Mouse (Mus musculus): ENCODE results near the gene Rab33b. TPM values are rescaled to one million over a fixed set of nuclear protein-coding genes. Genes with fewer than 3 reads are reported as not detected.

Gene Rab33b
- polyA plus RNA-seq, 1 experiment from 2014 or later: 4.7 TPM

GRCm38 (mm10) chr3:51511983-51512382 lies 28.3 kb downstream of the Rab33b start:
- Histone ChIP-seq H3K4me2 (no peak overlapping the region), H3K9ac (no peak overlapping the region), H3K4me1 (replicated peaks) (peaks cover 10% of the 10 kb centered on the region), H3K9me3 (replicated peaks) (no peaks in the 10 kb centered on the region), H3K27me3 (no peaks in the 10 kb centered on the region), H3K4me3 (replicated peaks) (no peak overlapping the region), H3K36me3 (replicated peaks) (no peaks in the 10 kb centered on the region), H3K27ac (replicated peaks) (no peak overlapping the region)
- ATAC-seq (ENCODE audit: insufficient read depth): no peak
- WGBS (ENCODE audit: insufficient replicate concordance): 78% methylated on average over 5 of the region's 5 CpGs

DNA sequence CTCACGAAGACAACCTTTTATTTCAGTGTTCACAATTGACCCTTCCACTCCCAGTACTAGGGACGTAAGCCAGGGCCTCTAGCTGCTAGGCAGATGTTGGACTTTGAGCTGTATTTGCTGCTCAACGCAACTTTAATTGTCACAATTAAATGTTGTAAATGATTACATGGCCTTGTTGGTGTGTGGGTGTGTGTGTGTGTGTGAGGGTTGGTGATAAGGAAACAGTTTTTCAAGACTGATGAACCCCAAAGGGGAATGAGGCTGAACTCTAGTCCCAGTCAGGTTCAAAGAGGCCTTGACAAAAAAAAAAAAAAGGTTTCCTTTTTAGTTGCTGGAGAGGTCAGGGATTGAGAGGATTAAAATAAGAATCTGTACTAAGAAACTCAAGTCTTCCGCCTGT lies 33.7 kb downstream of the Rab33b start:
- Histone ChIP-seq H3K9me3 (replicated peaks) (no peaks in the 10 kb centered on the region), H3K27me3 (no peaks in the 10 kb centered on the region), H3K36me3 (replicated peaks) (0 out of 2 replicates have a peak, but pooled peaks cover 3% of the 10 kb centered on the region), H3K4me1 (replicated peaks) (peaks cover 30% of the 10 kb centered on the region), H3K9ac (no peak overlapping the region), H3K4me3 (replicated peaks) (no peak overlapping the region), H3K4me2 (peak overlapping the region; percentile 58; the same call in 1 of the 2 replicates), H3K27ac (replicated peaks) (peak overlapping the region; percentile 72)
- 36% methylated on average over 4 of the region's 4 CpGs for WGBS (ENCODE audit: insufficient replicate concordance)
- ATAC-seq (ENCODE audit: insufficient read depth): no peak

- H3K4me3 ChIP-seq (replicated peaks): peak overlapping the region; percentile 26; the same call in 1 of the 2 replicates
- H3K9me3 ChIP-seq (replicated peaks): no peaks in the 10 kb centered on the region
- H3K36me3 ChIP-seq (replicated peaks): 0 out of 2 replicates have a peak, but pooled peaks cover 6% of the 10 kb centered on the region
- H3K4me2 ChIP-seq: peak overlapping the region; percentile 58
- peak overlapping the region; percentile 8; the same call in 1 of the 2 replicates for H3K9ac ChIP-seq
- no peaks in the 10 kb centered on the region for H3K27me3 ChIP-seq
- ATAC-seq (ENCODE audit: insufficient read depth): peak; percentile 56
- peak overlapping the region; percentile 72 for H3K27ac ChIP-seq (replicated peaks)
- peaks cover 30% of the 10 kb centered on the region for H3K4me1 ChIP-seq (replicated peaks)
- 34% methylated on average over 12 of the region's 12 CpGs for WGBS (ENCODE audit: insufficient replicate concordance)
Measured at GRCm38 (mm10) chr3:51517878-51518762, 34.4 kb downstream of the Rab33b start.

- Histone ChIP-seq H3K9me3 (replicated peaks) (no peaks in the 10 kb centered on the region), H3K27me3 (no peaks in the 10 kb centered on the region), H3K9ac (peak overlapping the region; percentile 8; the same call in 1 of the 2 replicates), H3K36me3 (replicated peaks) (0 out of 2 replicates have a peak, but pooled peaks cover 10% of the 10 kb centered on the region), H3K27ac (replicated peaks) (peak overlapping the region; percentile 72), H3K4me3 (replicated peaks) (peak overlapping the region; percentile 26; the same call in 1 of the 2 replicates), H3K4me2 (peak overlapping the region; percentile 58), H3K4me1 (replicated peaks) (peaks cover 30% of the 10 kb centered on the region)
- peak; percentile 67 for ATAC-seq (ENCODE audit: insufficient read depth)
- WGBS (ENCODE audit: insufficient replicate concordance): 13% methylated on average over 8 of the region's 8 CpGs
Measured at GRCm38 (mm10) chr3:51518763-51519121, 35.0 kb downstream of the Rab33b start.

GRCm38 (mm10) chr3:51521262-51521661 lies 37.5 kb downstream of the Rab33b start:
- Histone ChIP-seq H3K9me3 (replicated peaks) (no peaks in the 10 kb centered on the region), H3K4me3 (replicated peaks) (no peak overlapping the region), H3K27me3 (no peaks in the 10 kb centered on the region), H3K27ac (replicated peaks) (no peak overlapping the region), H3K4me2 (no peak overlapping the region), H3K36me3 (replicated peaks) (peaks cover 14% of the 10 kb centered on the region; the same call in 1 of the 2 replicates), H3K9ac (no peak overlapping the region), H3K4me1 (replicated peaks) (peaks cover 30% of the 10 kb centered on the region)
- ATAC-seq (ENCODE audit: insufficient read depth): no peak
- WGBS (ENCODE audit: insufficient replicate concordance): 89% methylated on average over 14 of the region's 14 CpGs

- Histone ChIP-seq H3K9me3 (replicated peaks) (no peaks in the 10 kb centered on the region), H3K4me3 (replicated peaks) (no peak overlapping the region), H3K4me1 (replicated peaks) (no peaks in the 10 kb centered on the region), H3K27me3 (no peaks in the 10 kb centered on the region), H3K4me2 (no peak overlapping the region), H3K27ac (replicated peaks) (no peak overlapping the region), H3K9ac (no peak overlapping the region), H3K36me3 (replicated peaks) (peaks cover 31% of the 10 kb centered on the region)
- no peak for ATAC-seq (ENCODE audit: insufficient read depth)
- 79% methylated on average over 16 of the region's 16 CpGs for WGBS (ENCODE audit: insufficient replicate concordance)
Measured at GRCm38 (mm10) chr3:51525186-51525785, 41.6 kb downstream of the Rab33b start.

DNA sequence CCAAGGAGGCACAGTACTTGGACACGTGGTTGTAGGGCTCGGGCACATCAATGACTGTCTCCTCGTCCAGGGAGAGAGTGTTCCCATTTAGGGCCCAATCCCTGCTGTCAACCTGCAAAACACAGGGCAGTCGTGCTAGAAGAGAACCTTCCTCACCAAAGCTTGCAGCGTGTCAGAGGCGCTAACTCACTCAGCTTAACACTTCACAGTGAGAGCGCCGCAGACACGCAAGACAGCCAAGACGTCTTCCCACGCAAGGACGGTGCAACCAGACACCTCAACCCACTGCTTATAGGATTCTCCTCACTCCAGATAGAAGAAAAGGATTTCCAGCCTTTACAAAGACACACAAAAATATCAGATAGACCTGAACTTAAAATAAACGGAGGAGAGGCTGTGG lies 43.2 kb downstream of the Rab33b start:
- Histone ChIP-seq H3K9me3 (replicated peaks) (no peaks in the 10 kb centered on the region), H3K27ac (replicated peaks) (no peak overlapping the region), H3K4me3 (replicated peaks) (no peak overlapping the region), H3K4me2 (no peak overlapping the region), H3K36me3 (replicated peaks) (peaks cover 32% of the 10 kb centered on the region), H3K27me3 (no peaks in the 10 kb centered on the region), H3K9ac (no peak overlapping the region), H3K4me1 (replicated peaks) (peaks cover 5% of the 10 kb centered on the region; the same call in 1 of the 2 replicates)
- ATAC-seq (ENCODE audit: insufficient read depth): no peak
- WGBS (ENCODE audit: insufficient replicate concordance): 78% methylated on average over 13 of the region's 13 CpGs

- H3K36me3 ChIP-seq (replicated peaks): peaks cover 38% of the 10 kb centered on the region
- H3K9ac ChIP-seq: no peak overlapping the region
- peak; percentile 65 for ATAC-seq (ENCODE audit: insufficient read depth)
- peak overlapping the region; percentile 7; the same call in 1 of the 2 replicates for H3K4me2 ChIP-seq
- 76% methylated on average over 13 of the region's 13 CpGs for WGBS (ENCODE audit: insufficient replicate concordance)
- H3K4me3 ChIP-seq (replicated peaks): no peak overlapping the region
- H3K4me1 ChIP-seq (replicated peaks): peaks cover 9% of the 10 kb centered on the region; the same call in 1 of the 2 replicates
- no peaks in the 10 kb centered on the region for H3K27me3 ChIP-seq
- no peaks in the 10 kb centered on the region for H3K9me3 ChIP-seq (replicated peaks)
- H3K27ac ChIP-seq (replicated peaks): 0 out of 2 replicates have a peak overlapping the region, but pooled peaks have one; percentile 38
Measured at GRCm38 (mm10) chr3:51531473-51532281, 48.0 kb downstream of the Rab33b start.

- H3K4me1 ChIP-seq (replicated peaks): peaks cover 9% of the 10 kb centered on the region; the same call in 1 of the 2 replicates
- peak overlapping the region; percentile 7; the same call in 1 of the 2 replicates for H3K4me2 ChIP-seq
- no peaks in the 10 kb centered on the region for H3K27me3 ChIP-seq
- ATAC-seq (ENCODE audit: insufficient read depth): 0 out of 2 replicates have a peak, but pooled peaks have one; percentile 31
- H3K9me3 ChIP-seq (replicated peaks): no peaks in the 10 kb centered on the region
- H3K36me3 ChIP-seq (replicated peaks): peaks cover 32% of the 10 kb centered on the region
- H3K9ac ChIP-seq: no peak overlapping the region
- 81% methylated on average over 5 of the region's 5 CpGs for WGBS (ENCODE audit: insufficient replicate concordance)
- H3K27ac ChIP-seq (replicated peaks): 0 out of 2 replicates have a peak overlapping the region, but pooled peaks have one; percentile 38
- no peak overlapping the region for H3K4me3 ChIP-seq (replicated peaks)
Measured at GRCm38 (mm10) chr3:51532282-51532620, 48.5 kb downstream of the Rab33b start.

DNA sequence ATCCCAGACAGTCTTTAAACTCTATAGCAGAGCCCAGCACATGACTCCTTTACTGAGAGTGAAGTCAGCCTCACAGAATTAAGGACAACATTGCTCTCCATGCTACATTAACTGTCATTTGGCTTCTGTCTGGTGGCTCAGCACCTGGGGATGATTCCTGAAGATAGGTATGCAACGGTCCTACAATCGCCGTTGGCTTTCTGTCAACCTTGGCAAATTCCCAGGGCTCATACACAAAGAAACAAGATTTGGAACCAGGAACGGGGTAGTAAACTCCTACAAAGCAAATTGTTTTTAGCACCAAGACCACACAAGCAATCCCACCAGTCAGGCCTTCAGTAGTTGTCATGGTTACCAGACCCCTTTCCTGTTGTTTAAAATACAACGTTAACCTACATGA lies 49.9 kb downstream of the Rab33b start:
- Histone ChIP-seq H3K4me2 (no peak overlapping the region), H3K9ac (no peak overlapping the region), H3K4me3 (replicated peaks) (no peak overlapping the region), H3K27me3 (no peaks in the 10 kb centered on the region), H3K27ac (replicated peaks) (no peak overlapping the region), H3K4me1 (replicated peaks) (peaks cover 9% of the 10 kb centered on the region; the same call in 1 of the 2 replicates), H3K9me3 (replicated peaks) (no peaks in the 10 kb centered on the region), H3K36me3 (replicated peaks) (peaks cover 29% of the 10 kb centered on the region)
- ATAC-seq (ENCODE audit: insufficient read depth): no peak
- WGBS (ENCODE audit: insufficient replicate concordance): 84% methylated on average over 5 of the region's 5 CpGs
